Mouse (Mus musculus) liver, embryonic 14.5 days (tissue): ENCODE results near the gene Mgll. TPM values are rescaled to one million over a fixed set of nuclear protein-coding genes. Genes with fewer than 3 reads are reported as not detected.

ENCODE experiments used
- ATAC-seq: fragments of 200-750 bp; cut with Nextera tagmentation; 2 replicates; pipeline ENCODE4 v1.8.0; 2017; ENCODE audit warnings: moderate number of reproducible peaks, mild to moderate bottlenecking, moderate library complexity; ENCODE audit not compliant: insufficient read depth
- DNase-seq, 3 experiments: peaks; one replicate each; pipeline ENCODE4 v3.0.0-alpha.2; 2012 to 2013; ENCODE audit warnings: low read depth in 3 of 3, low spot score in 3 of 3
- H3K27ac ChIP-seq: fragments of 300-500 bp; sonication (generic); 2 replicates; pipeline ENCODE4 v1.5.1; 2014; ENCODE audit warnings: moderate library complexity, mild to moderate bottlenecking, control low read depth, inconsistent platforms
- H3K27me3 ChIP-seq: fragments of 300-500 bp; sonication (generic); 2 replicates; pipeline ENCODE4 v1.6.1; 2014; ENCODE audit warnings: mild to moderate bottlenecking, low read length, moderate library complexity; ENCODE audit not compliant: control insufficient read depth, insufficient read depth
- H3K36me3 ChIP-seq: fragments of 300-500 bp; sonication (generic); replicated peaks from 2 replicates; pipeline ENCODE4 v1.6.1; 2014; ENCODE audit warnings: low read depth; ENCODE audit not compliant: control insufficient read depth, insufficient read depth
- H3K4me1 ChIP-seq, 2 experiments: fragments of 200-500 bp in 1 of 2; fragments of 300-500 bp in 1 of 2; sonication (generic) in 1 of 2; replicated peaks; 2 replicates each; pipeline ENCODE4 v1.6.1; 2012 to 2014; ENCODE audit warnings: antibody characterized with exemption in 1 of 2, inconsistent platforms in 1 of 2, low read length in 1 of 2; ENCODE audit not compliant: control insufficient read depth in 2 of 2, insufficient read depth in 2 of 2
- H3K4me2 ChIP-seq: fragments of 300-500 bp; sonication (generic); 2 replicates; pipeline ENCODE4 v1.6.1; 2014; ENCODE audit warnings: low read depth, mild to moderate bottlenecking, control low read depth, moderate library complexity
- H3K4me3 ChIP-seq, 2 experiments: fragments of 200-500 bp in 1 of 2; fragments of 300-500 bp in 1 of 2; sonication (generic) in 1 of 2; 2 replicates each; pipeline ENCODE4 v1.5.1; 2012 to 2014; ENCODE audit warnings: low read depth in 2 of 2, low read length in 2 of 2, mild to moderate bottlenecking in 2 of 2, control low read depth in 1 of 2, inconsistent platforms in 1 of 2, moderate library complexity in 1 of 2; ENCODE audit not compliant: insufficient read depth in 1 of 2
- H3K9ac ChIP-seq: fragments of 300-500 bp; sonication (generic); replicated peaks from 2 replicates; pipeline ENCODE4 v1.6.1; 2014; ENCODE audit warnings: mild to moderate bottlenecking, control low read depth, moderate library complexity
- H3K9me3 ChIP-seq: fragments of 300-500 bp; sonication (generic); 2 replicates; pipeline ENCODE4 v1.6.1; 2016; ENCODE audit warnings: low read length, mixed read lengths; ENCODE audit not compliant: control insufficient read depth
- CTCF ChIP-seq: IDR thresholded peaks from 2 replicates; pipeline ENCODE4 v1.5.1; 2016; ENCODE audit warnings: antibody characterized with exemption, low read depth, control low read depth
- EP300 ChIP-seq: IDR thresholded peaks from 2 replicates; pipeline ENCODE4 v1.6.1; 2016; ENCODE audit warnings: antibody characterized with exemption, low read depth
- WGBS: fragments of 180-500 bp; shearing (Covaris S2); extraction: QIAGEN DNeasy Blood & Tissue Kit; methylation state at CpG from one replicate; pipeline ENCODE4 v1.1.7; 2014; ENCODE audit not compliant: insufficient replicate concordance; 5-methylcytosine and 5-hydroxymethylcytosine counted together
- polyA plus RNA-seq, 2 experiments: library from polyadenylated mRNA; depleted of rRNA in 1 of 2; stranded (reverse) in 1 of 2; unstranded in 1 of 2; fragments of >200 nt; fragmentation: Nextera tagmentation in 1 of 2; extraction: Ambion mirVana in 1 of 2; gene quantifications; 2 replicates each; pipeline versions ENCODE4 v1.2.1 to v1.2.3; 2012 to 2014

The Mgll gene
- polyA plus RNA-seq, 2 experiments: 17.0 to 68.0 TPM

DNA sequence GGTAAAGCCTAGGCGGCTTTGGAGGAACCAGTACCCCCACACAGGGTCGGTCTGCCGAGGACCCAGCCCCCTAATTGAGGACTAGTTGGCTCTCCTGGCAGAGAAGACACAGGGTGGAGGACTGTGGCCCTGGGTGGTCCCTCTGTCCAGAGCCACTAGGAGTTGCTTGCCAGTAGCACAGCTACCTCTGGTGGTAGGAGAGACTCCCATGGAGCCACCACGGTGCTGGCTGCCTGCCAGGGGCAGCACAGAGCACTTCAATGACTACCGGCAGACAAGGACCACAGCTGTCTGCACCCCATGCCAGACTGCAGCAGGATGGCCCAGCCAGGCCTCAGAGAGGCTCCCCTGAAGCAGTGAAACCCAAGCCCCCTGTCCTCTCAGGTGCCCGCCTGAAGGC lies 102.3 kb downstream of the Mgll start:
- Histone ChIP-seq H3K27me3 (no peaks in the 10 kb centered on the region), H3K4me1 (peaks cover 0 to 4% of the 10 kb centered on the region in 2 experiments; a peak in 2 of 4 replicates), H3K9ac (no peak overlapping the region), H3K4me2 (no peak overlapping the region), H3K27ac (no peak overlapping the region), H3K36me3 (peaks cover 13% of the 10 kb centered on the region; the same call in 1 of the 2 replicates), H3K9me3 (no peaks in the 10 kb centered on the region), H3K4me3 (no peak overlapping the region)
- 32% methylated on average over 6 of the region's 6 CpGs for WGBS
- DNase-seq (no peak), ATAC-seq (peak; percentile 16; the same call in 1 of the 2 replicates)
- TF ChIP-seq EP300 (no peak), CTCF (peak; percentile 75)

GRCm38 (mm10) chr6:88826965-88827364 lies 102.8 kb downstream of the Mgll start:
- no peak overlapping the region for H3K27ac ChIP-seq
- peaks cover 13% of the 10 kb centered on the region; the same call in 1 of the 2 replicates for H3K36me3 ChIP-seq
- no peak overlapping the region for H3K4me2 ChIP-seq
- no peak overlapping the region for H3K4me3 ChIP-seq
- 76% methylated on average over 3 of the region's 3 CpGs for WGBS
- H3K4me1 ChIP-seq: peaks cover 0 to 4% of the 10 kb centered on the region in 2 experiments; a peak in 2 of 4 replicates
- H3K27me3 ChIP-seq: no peaks in the 10 kb centered on the region
- DNase-seq (no peak), ATAC-seq (no peak)
- no peaks in the 10 kb centered on the region for H3K9me3 ChIP-seq
- no peak for TF ChIP-seq CTCF
- TF ChIP-seq EP300: no peak
- H3K9ac ChIP-seq: no peak overlapping the region

DNA sequence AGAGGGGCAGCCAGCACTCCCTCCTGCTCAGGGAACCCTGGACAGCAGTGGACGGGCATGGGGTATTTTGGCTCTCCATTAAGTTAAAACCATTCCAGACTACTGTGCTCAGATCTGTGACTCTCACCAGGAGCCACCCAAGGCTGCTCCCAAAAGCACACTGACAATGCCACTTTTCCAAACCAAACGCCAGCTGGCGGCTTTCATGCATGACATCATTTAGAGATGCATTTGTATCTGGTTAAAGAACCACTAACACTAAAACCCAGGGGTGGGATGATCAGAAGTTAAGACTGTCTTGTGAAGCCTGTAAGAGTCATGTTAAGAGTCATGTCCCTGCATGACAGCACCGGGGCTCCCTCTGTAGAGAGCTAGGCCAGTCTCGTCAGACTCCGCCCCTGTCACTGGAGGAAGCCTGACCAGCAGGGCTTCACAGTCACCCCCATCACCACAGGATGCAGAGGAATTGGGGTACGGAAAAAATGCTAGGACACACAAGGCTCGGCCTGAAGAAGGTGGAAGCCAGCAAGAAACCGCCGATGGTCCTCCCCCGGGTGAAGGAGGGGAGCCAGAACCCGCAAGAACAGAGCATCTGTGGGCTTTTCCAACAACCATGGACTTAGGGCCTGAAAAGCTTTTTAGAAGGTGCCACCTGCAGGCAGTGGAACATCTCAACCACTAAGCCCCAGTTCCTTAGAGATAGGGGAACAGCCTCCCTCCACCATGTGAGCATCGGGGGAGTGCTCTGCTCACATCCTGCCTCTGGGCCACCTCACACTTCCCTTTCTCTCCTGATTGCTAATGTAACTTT lies 103.4 kb downstream of the Mgll start:
- Histone ChIP-seq H3K9ac (no peak overlapping the region), H3K4me3 (no peak overlapping the region), H3K4me2 (no peak overlapping the region), H3K4me1 (peaks cover 3 to 9% of the 10 kb centered on the region in 2 experiments; a peak in 3 of 4 replicates), H3K27ac (no peak overlapping the region), H3K9me3 (no peaks in the 10 kb centered on the region), H3K36me3 (peaks cover 13% of the 10 kb centered on the region; the same call in 1 of the 2 replicates), H3K27me3 (no peaks in the 10 kb centered on the region)
- DNase-seq (no peak), ATAC-seq (no peak)
- 61% methylated on average over 13 of the region's 13 CpGs for whole genome bisulfite sequencing
- TF ChIP-seq CTCF: 0 out of 2 replicates have a peak, but pooled peaks have one; percentile 21
- no peak for TF ChIP-seq EP300

GRCm38 (mm10) chr6:88828206-88829009 lies 104.2 kb downstream of the Mgll start:
- Histone ChIP-seq H3K36me3 (peaks cover 6% of the 10 kb centered on the region; the same call in 1 of the 2 replicates), H3K27me3 (no peaks in the 10 kb centered on the region), H3K9ac (no peak overlapping the region), H3K4me2 (no peak overlapping the region), H3K9me3 (no peaks in the 10 kb centered on the region), H3K4me3 (no peak overlapping the region), H3K27ac (no peak overlapping the region), H3K4me1 (peaks cover 9 to 14% of the 10 kb centered on the region in 2 experiments)
- DNase-seq (no peak), ATAC-seq (no peak)
- TF ChIP-seq CTCF (no peak), EP300 (no peak)
- WGBS: 60% methylated on average over 15 of the region's 15 CpGs

DNA sequence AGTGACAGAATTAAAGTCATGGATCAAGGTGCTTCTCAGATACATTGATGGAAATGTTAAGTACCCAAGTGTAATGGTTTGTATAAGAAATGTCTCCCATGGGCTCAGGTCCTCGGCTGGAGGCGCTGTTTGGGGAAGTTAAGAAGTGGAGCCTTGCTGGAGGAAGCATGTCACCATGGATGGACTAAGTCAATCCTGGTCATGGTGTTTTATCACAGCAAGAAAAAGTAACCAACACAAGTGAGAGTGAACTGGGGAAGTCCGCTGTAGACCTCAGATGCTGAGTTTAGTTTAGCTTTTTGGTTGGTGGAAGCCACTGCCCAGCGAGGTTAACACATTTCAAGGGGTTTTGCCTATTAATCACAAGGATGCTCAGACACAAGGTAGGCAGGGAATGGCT lies 105.4 kb downstream of the Mgll start:
- Histone ChIP-seq H3K4me1 (peaks cover 20 to 25% of the 10 kb centered on the region in 2 experiments), H3K36me3 (peaks cover 3% of the 10 kb centered on the region), H3K27ac (no peak overlapping the region), H3K9me3 (no peaks in the 10 kb centered on the region), H3K4me2 (no peak overlapping the region), H3K4me3 (no peak overlapping the region), H3K9ac (no peak overlapping the region), H3K27me3 (no peaks in the 10 kb centered on the region)
- ATAC-seq: no peak
- DNase-seq: no peak
- WGBS: 64% methylated on average over 4 of the region's 4 CpGs
- TF ChIP-seq CTCF (no peak), EP300 (no peak)
